Mouse (Mus musculus) liver, embryonic 12.5 days (tissue): ENCODE data around the gene Sdf4. TPM values are rescaled to one million over a fixed set of nuclear protein-coding genes. Genes with fewer than 3 reads are reported as not detected.

ENCODE experiments used
- ATAC-seq: fragments of 200-750 bp; cut with Nextera tagmentation; 2 replicates; pipeline ENCODE4 v1.8.0; 2017; ENCODE audit warnings: moderate number of reproducible peaks, mild to moderate bottlenecking, moderate library complexity
- H3K27ac ChIP-seq: fragments of 300-500 bp; sonication (generic); 2 replicates; pipeline ENCODE4 v1.5.1; 2016; ENCODE audit warnings: mild to moderate bottlenecking
- H3K27me3 ChIP-seq: fragments of 300-500 bp; sonication (generic); replicated peaks from 2 replicates; pipeline ENCODE4 v1.6.1; 2016; ENCODE audit warnings: mild to moderate bottlenecking, moderate library complexity
- H3K36me3 ChIP-seq: fragments of 300-500 bp; sonication (generic); 2 replicates; pipeline ENCODE4 v1.6.1; 2016; ENCODE audit warnings: mild to moderate bottlenecking, moderate library complexity
- H3K4me1 ChIP-seq: fragments of 300-500 bp; sonication (generic); 2 replicates; pipeline ENCODE4 v1.6.1; 2016
- H3K4me2 ChIP-seq: fragments of 300-500 bp; sonication (generic); 2 replicates; pipeline ENCODE4 v1.6.1; 2016; ENCODE audit warnings: mild to moderate bottlenecking, moderate library complexity
- H3K4me3 ChIP-seq: fragments of 300-500 bp; sonication (generic); 2 replicates; pipeline ENCODE4 v1.5.1; 2016; ENCODE audit warnings: mild to moderate bottlenecking, moderate library complexity
- H3K9ac ChIP-seq: fragments of 300-500 bp; sonication (generic); 2 replicates; pipeline ENCODE4 v1.6.1; 2016; ENCODE audit warnings: mild to moderate bottlenecking, moderate library complexity
- H3K9me3 ChIP-seq: fragments of 300-500 bp; sonication (generic); replicated peaks from 2 replicates; pipeline ENCODE4 v1.6.1; 2016; ENCODE audit warnings: mild to moderate bottlenecking, moderate library complexity
- WGBS: fragments of 180-500 bp; shearing (Covaris S2); methylation state at CpG from one replicate; pipeline ENCODE4 v1.1.7; 2016; ENCODE audit not compliant: insufficient replicate concordance; 5-methylcytosine and 5-hydroxymethylcytosine counted together
- polyA plus RNA-seq: library from polyadenylated mRNA; unstranded; fragments of >200 nt; fragmentation: Nextera tagmentation; extraction: Ambion mirVana; gene quantifications from 2 replicates; pipeline ENCODE4 v1.2.1, GENCODE M21; 2016

Gene Sdf4
- polyA plus RNA-seq, 1 experiment from 2014 or later: 93.4 TPM

GRCm38 (mm10) chr4:156014436-156014835, 21.8 kb downstream of the Sdf4 start:
- Histone ChIP-seq H3K27ac (no peak overlapping the region), H3K36me3 (peaks cover 60% of the 10 kb centered on the region), H3K9me3 (no peaks in the 10 kb centered on the region), H3K4me1 (no peaks in the 10 kb centered on the region), H3K27me3 (no peaks in the 10 kb centered on the region), H3K4me3 (no peak overlapping the region), H3K4me2 (no peak overlapping the region), H3K9ac (no peak overlapping the region)
- ATAC-seq: no peak
- WGBS: 85% methylated on average over 2 of the region's 2 CpGs

- WGBS: 79% methylated on average over 12 of the region's 12 CpGs
Measured at GRCm38 (mm10) chr4:156019771-156020170, 27.1 kb downstream of the Sdf4 start.

GRCm38 (mm10) chr4:156021381-156021780, 28.7 kb downstream of the Sdf4 start:
- 47% methylated on average over 3 of the region's 3 CpGs for WGBS
- H3K4me2 ChIP-seq: no peak overlapping the region
- 0 out of 2 replicates have a peak, but pooled peaks cover 3% of the 10 kb centered on the region for H3K36me3 ChIP-seq
- ATAC-seq: no peak
- no peak overlapping the region for H3K9ac ChIP-seq
- no peak overlapping the region for H3K4me3 ChIP-seq
- H3K27ac ChIP-seq: no peak overlapping the region
- H3K27me3 ChIP-seq: no peaks in the 10 kb centered on the region
- peaks cover 11% of the 10 kb centered on the region for H3K4me1 ChIP-seq
- H3K9me3 ChIP-seq: no peaks in the 10 kb centered on the region

More at GRCm38 (mm10) chr4:156019771-156020170, 27.1 kb downstream of the Sdf4 start:
- no peak overlapping the region for H3K4me3 ChIP-seq
- ATAC-seq: no peak
- no peak overlapping the region for H3K9ac ChIP-seq
- H3K27ac ChIP-seq: no peak overlapping the region
- H3K9me3 ChIP-seq: no peaks in the 10 kb centered on the region
- peaks cover 11% of the 10 kb centered on the region for H3K36me3 ChIP-seq
- H3K27me3 ChIP-seq: no peaks in the 10 kb centered on the region
- H3K4me1 ChIP-seq: peaks cover 11% of the 10 kb centered on the region
- H3K4me2 ChIP-seq: no peak overlapping the region

- no peak overlapping the region for H3K4me3 ChIP-seq
- no peaks in the 10 kb centered on the region for H3K27me3 ChIP-seq
- ATAC-seq: no peak
- no peak overlapping the region for H3K4me2 ChIP-seq
- 0 out of 2 replicates have a peak, but pooled peaks cover 3% of the 10 kb centered on the region for H3K36me3 ChIP-seq
- H3K27ac ChIP-seq: no peak overlapping the region
- H3K9ac ChIP-seq: no peak overlapping the region
- H3K4me1 ChIP-seq: peaks cover 11% of the 10 kb centered on the region
- no peaks in the 10 kb centered on the region for H3K9me3 ChIP-seq
- 24% methylated on average over 9 of the region's 9 CpGs for WGBS
Measured at GRCm38 (mm10) chr4:156021942-156022419, 29.3 kb downstream of the Sdf4 start.

GRCm38 (mm10) chr4:156023520-156023919, 30.8 kb downstream of the Sdf4 start:
- Histone ChIP-seq H3K4me2 (no peak overlapping the region), H3K9me3 (no peaks in the 10 kb centered on the region), H3K27ac (no peak overlapping the region), H3K4me3 (no peak overlapping the region), H3K27me3 (no peaks in the 10 kb centered on the region), H3K9ac (no peak overlapping the region), H3K4me1 (peaks cover 11% of the 10 kb centered on the region), H3K36me3 (0 out of 2 replicates have a peak, but pooled peaks cover 3% of the 10 kb centered on the region)
- 67% methylated on average over 9 of the region's 9 CpGs for WGBS
- no peak for ATAC-seq

- Histone ChIP-seq H3K36me3 (0 out of 2 replicates have a peak, but pooled peaks cover 3% of the 10 kb centered on the region), H3K9me3 (no peaks in the 10 kb centered on the region), H3K9ac (no peak overlapping the region), H3K4me3 (no peak overlapping the region), H3K4me2 (no peak overlapping the region), H3K27me3 (no peaks in the 10 kb centered on the region), H3K4me1 (peaks cover 11% of the 10 kb centered on the region), H3K27ac (no peak overlapping the region)
- ATAC-seq: no peak
- WGBS: 84% methylated on average over 7 of the region's 7 CpGs
Measured at GRCm38 (mm10) chr4:156024184-156024583, 31.5 kb downstream of the Sdf4 start.

GRCm38 (mm10) chr4:156026013-156026412, 33.3 kb downstream of the Sdf4 start, which contains the start of gene Tnfrsf18:
Gene Tnfrsf18, plus strand, starts transcription at chr4:156026164.
- Histone ChIP-seq H3K4me2 (no peak within 1 kb of the TSS), H3K27ac (no peak within 1 kb of the TSS), H3K27me3 (no peaks in the 10 kb centered on the region), H3K9ac (no peak within 1 kb of the TSS), H3K4me1 (peaks cover 19% of the 10 kb centered on the region), H3K9me3 (no peaks in the 10 kb centered on the region), H3K36me3 (0 out of 2 replicates have a peak, but pooled peaks cover 6% of the 10 kb centered on the region), H3K4me3 (no peak within 1 kb of the TSS)
- no peak for ATAC-seq
- WGBS: 43% methylated on average over 4 of the region's 4 CpGs

- 0 out of 2 replicates have a peak, but pooled peaks cover 6% of the 10 kb centered on the region for H3K36me3 ChIP-seq
- no peak overlapping the region for H3K27ac ChIP-seq
- no peaks in the 10 kb centered on the region for H3K27me3 ChIP-seq
- no peak overlapping the region for H3K4me2 ChIP-seq
- no peak overlapping the region for H3K4me3 ChIP-seq
- H3K9ac ChIP-seq: no peak overlapping the region
- no peak for ATAC-seq
- H3K4me1 ChIP-seq: peaks cover 33% of the 10 kb centered on the region
- WGBS: 80% methylated on average over 7 of the region's 7 CpGs
- H3K9me3 ChIP-seq: no peaks in the 10 kb centered on the region
Measured at GRCm38 (mm10) chr4:156028580-156028979, 35.9 kb downstream of the Sdf4 start.

- ATAC-seq: no peak
- Histone ChIP-seq H3K9ac (peak overlapping the region; percentile 52; the same call in 1 of the 2 replicates), H3K4me1 (peaks cover 33% of the 10 kb centered on the region), H3K4me3 (peak overlapping the region; percentile 52), H3K4me2 (peak overlapping the region; percentile 68), H3K36me3 (0 out of 2 replicates have a peak, but pooled peaks cover 4% of the 10 kb centered on the region), H3K9me3 (no peaks in the 10 kb centered on the region), H3K27me3 (peaks cover 19% of the 10 kb centered on the region), H3K27ac (no peak overlapping the region)
- WGBS: 55% methylated on average over 9 of the region's 9 CpGs
Measured at GRCm38 (mm10) chr4:156030651-156031118, 38.0 kb downstream of the Sdf4 start.

GRCm38 (mm10) chr4:156031255-156031592, 38.6 kb downstream of the Sdf4 start:
- peak overlapping the region; percentile 68 for H3K4me2 ChIP-seq
- H3K36me3 ChIP-seq: 0 out of 2 replicates have a peak, but pooled peaks cover 4% of the 10 kb centered on the region
- peaks cover 33% of the 10 kb centered on the region for H3K4me1 ChIP-seq
- ATAC-seq: peak; percentile 21
- H3K27me3 ChIP-seq: peaks cover 25% of the 10 kb centered on the region
- peak overlapping the region; percentile 75; the same call in 1 of the 2 replicates for H3K27ac ChIP-seq
- H3K4me3 ChIP-seq: peak overlapping the region; percentile 52
- H3K9me3 ChIP-seq: no peaks in the 10 kb centered on the region
- H3K9ac ChIP-seq: peak overlapping the region; percentile 52; the same call in 1 of the 2 replicates
- WGBS: 15% methylated on average over 7 of the region's 7 CpGs

- WGBS: 3% methylated on average over 24 of the region's 24 CpGs
- H3K4me2 ChIP-seq: peak overlapping the region; percentile 68
- H3K27me3 ChIP-seq: peaks cover 30% of the 10 kb centered on the region
- 0 out of 2 replicates have a peak, but pooled peaks cover 4% of the 10 kb centered on the region for H3K36me3 ChIP-seq
- H3K27ac ChIP-seq: peak overlapping the region; percentile 75
- H3K9me3 ChIP-seq: no peaks in the 10 kb centered on the region
- peak overlapping the region; percentile 52 for H3K4me3 ChIP-seq
- ATAC-seq: peak; percentile 73
- H3K9ac ChIP-seq: peak overlapping the region; percentile 52; the same call in 1 of the 2 replicates
- H3K4me1 ChIP-seq: peaks cover 33% of the 10 kb centered on the region
Measured at GRCm38 (mm10) chr4:156031593-156032391, 39.1 kb downstream of the Sdf4 start.

GRCm38 (mm10) chr4:156032856-156033255, 40.2 kb downstream of the Sdf4 start:
- no peak overlapping the region for H3K4me3 ChIP-seq
- peaks cover 31% of the 10 kb centered on the region for H3K27me3 ChIP-seq
- H3K4me2 ChIP-seq: no peak overlapping the region
- no peak for ATAC-seq
- H3K36me3 ChIP-seq: 0 out of 2 replicates have a peak, but pooled peaks cover 4% of the 10 kb centered on the region
- 39% methylated on average over 4 of the region's 4 CpGs for WGBS
- peaks cover 33% of the 10 kb centered on the region for H3K4me1 ChIP-seq
- H3K27ac ChIP-seq: no peak overlapping the region
- no peak overlapping the region for H3K9ac ChIP-seq
- H3K9me3 ChIP-seq: no peaks in the 10 kb centered on the region
